Mouse (Mus musculus): ENCODE data around the gene Clca3a1. TPM values are rescaled to one million over a fixed set of nuclear protein-coding genes. Genes with fewer than 3 reads are reported as not detected.

The Clca3a1 gene
- total and polyA plus RNA-seq, 3 experiments, result 0.27 TPM; not detected in 2

- no peaks in the 10 kb centered on the region for H3K9me3 ChIP-seq (replicated peaks; ENCODE audit: low read length)
- no peaks in the 10 kb centered on the region for H3K27me3 ChIP-seq (replicated peaks)
- TF ChIP-seq PAX5 (IDR thresholded peaks at IDR 0.05; ENCODE audit: low read length) (no peak), KAT2A (IDR thresholded peaks at IDR 0.05; ENCODE audit: insufficient replicate concordance, low read length) (no peak), ZC3H11A (IDR thresholded peaks at IDR 0.05; ENCODE audit: low read depth, low read length) (no peak), MXI1 (IDR thresholded peaks at IDR 0.05; ENCODE audit: low read depth, low read length) (peak; percentile 88; the same call in 1 of the 2 replicates), NELFE (IDR thresholded peaks at IDR 0.05; ENCODE audit: low read depth, low read length) (no peak), POLR2A (IDR thresholded peaks at IDR 0.05; ENCODE audit: low read depth, low read length) (peak; percentile 58), JUN (IDR thresholded peaks at IDR 0.05; ENCODE audit: insufficient read depth, low read depth, low read length) (no peak), CTCF (conservative IDR thresholded peaks at IDR 0.05 in 1 of 2, IDR thresholded peaks at IDR 0.05 in 1 of 2; ENCODE audit: low read depth in 2 of 2, low read length in 2 of 2) (no peak), ZKSCAN1 (IDR thresholded peaks at IDR 0.05; ENCODE audit: borderline replicate concordance, low read depth, low read length) (no peak), USF1 (IDR thresholded peaks at IDR 0.05; ENCODE audit: low read depth, low read length) (no peak), JUND (conservative IDR thresholded peaks at IDR 0.05; ENCODE audit: low read depth, low read length) (no peak), POLR2AphosphoS2 (IDR thresholded peaks at IDR 0.05; ENCODE audit: low read depth, low read length) (no peak), TBP (conservative IDR thresholded peaks at IDR 0.05; ENCODE audit: low read depth, low read length) (peak; percentile 79), USF2 (conservative IDR thresholded peaks at IDR 0.05; ENCODE audit: low read depth, low read length) (no peak), IRF4 (IDR thresholded peaks at IDR 0.05; ENCODE audit: low read depth, low read length) (no peak), ELF1 (IDR thresholded peaks at IDR 0.05; ENCODE audit: low read depth, low read length) (peak; percentile 46), GABPA (IDR thresholded peaks at IDR 0.05; ENCODE audit: insufficient replicate concordance, low read depth, low read length) (no peak), BHLHE40 (IDR thresholded peaks at IDR 0.05; ENCODE audit: low read depth, low read length) (peak; percentile 65), CHD2 (IDR thresholded peaks at IDR 0.05; ENCODE audit: low read length) (0 out of 2 replicates have a peak, but pooled peaks have one; percentile 37), MAX (IDR thresholded peaks at IDR 0.05; ENCODE audit: low read length) (peak; percentile 89), EP300 (IDR thresholded peaks at IDR 0.05; ENCODE audit: low read length) (no peak), TCF12 (IDR thresholded peaks at IDR 0.05; ENCODE audit: low read depth, low read length) (no peak), E2F4 (IDR thresholded peaks at IDR 0.05; ENCODE audit: insufficient replicate concordance, low read depth, low read length) (no peak), RCOR1 (conservative IDR thresholded peaks at IDR 0.05; ENCODE audit: low read depth, low read length) (no peak), MEF2A (IDR thresholded peaks at IDR 0.05; ENCODE audit: borderline replicate concordance, low read depth, low read length) (no peak), MAZ (IDR thresholded peaks at IDR 0.05; ENCODE audit: low read depth, low read length) (no peak), ZNF384 (IDR thresholded peaks at IDR 0.05; ENCODE audit: low read depth, low read length) (no peak), CHD1 (IDR thresholded peaks at IDR 0.05; ENCODE audit: low read depth, low read length) (no peak; the same call in 1 of the 2 replicates), ETS1 (conservative IDR thresholded peaks at IDR 0.05; ENCODE audit: low read depth, low read length) (0 out of 2 replicates have a peak, but pooled peaks have one; percentile 30), HCFC1 (IDR thresholded peaks at IDR 0.05; ENCODE audit: low read depth, low read length) (no peak; the same call in 1 of the 2 replicates), NRF1 (IDR thresholded peaks at IDR 0.05; ENCODE audit: low read depth, low read length) (no peak), MAFK (IDR thresholded peaks at IDR 0.05; ENCODE audit: insufficient replicate concordance, low read length) (no peak), SMC3 (IDR thresholded peaks at IDR 0.05; ENCODE audit: low read depth, low read length) (no peak), SIN3A (IDR thresholded peaks at IDR 0.05; ENCODE audit: low read length) (peak; percentile 99), ZMIZ1 (IDR thresholded peaks at IDR 0.05; ENCODE audit: low read depth, low read length) (no peak), RAD21 (IDR thresholded peaks at IDR 0.05; ENCODE audit: low read depth, low read length) (no peak), UBTF (IDR thresholded peaks at IDR 0.05; ENCODE audit: low read depth, low read length) (peak; percentile 53; the same call in 1 of the 2 replicates), MYC (IDR thresholded peaks at IDR 0.05; ENCODE audit: low read depth, low read length) (peak; percentile 46; the same call in 1 of the 2 replicates)
- peak; percentile 78 for DNase-seq (ENCODE audit: extremely low read depth)
- in situ Hi-C loops (cut with MboI; ENCODE audit: low pct_ligation_motif_present, low pct_unique_long_range_greater_than_20kb, low sequenced_read_pairs) (loop anchor here (10.0 kb wide), 1 partner anchor 254 kb away; no protein-coding TSS in a partner anchor), dilution Hi-C loops (cut with MboI; ENCODE audit: extremely low pct_ligation_motif_present, extremely low pct_unique_long_range_greater_than_20kb, low sequenced_read_pairs) (no loop called here)
- H3K4me3 ChIP-seq (replicated peaks in 1 of 3; ENCODE audit: low read depth in 2 of 3, low read length in 2 of 3, poor library complexity in 1 of 3), result peak overlapping the region; percentile 65 to 97 (median 77)
- H3K9ac ChIP-seq (ENCODE audit: insufficient read depth, low read depth), result peak overlapping the region; percentile 79
- H3K36me3 ChIP-seq (replicated peaks in 1 of 2; ENCODE audit: control insufficient read depth in 1 of 2, insufficient read depth in 1 of 2, low read length in 1 of 2), result peaks cover 0 to 21% of the 10 kb centered on the region in 2 experiments
- H3K4me1 ChIP-seq (ENCODE audit: control insufficient read depth in 1 of 2, insufficient read depth in 2 of 2), result peaks cover 14 to 50% of the 10 kb centered on the region in 2 experiments
- peak overlapping the region; percentile 99 for H3K4me2 ChIP-seq (ENCODE audit: insufficient read depth, low read depth, poor library complexity, severe bottlenecking)
- H3K27ac ChIP-seq (ENCODE audit: insufficient read depth, low read depth), result peak overlapping the region; percentile 85
- H3K79me2 ChIP-seq (replicated peaks; ENCODE audit: control insufficient read depth, extremely low read depth, insufficient read depth, poor library complexity, severe bottlenecking), result peaks cover 41% of the 10 kb centered on the region
These were observed 41.5 kb downstream of the Clca3a1 start for GRCm38 (mm10) chr3:144719088-144719900.

All from CH12.LX (cell line).